Mouse (Mus musculus): Measurements from ENCODE around the gene Hjurp.
A peak's percentile ranks its signal among the peaks of the same experiment; 100 is the strongest.

The Hjurp gene

GRCm38 (mm10) chr1:88260604-88261377 is 16.6 kb downstream of the Hjurp start:
- DNase-seq (ENCODE audit: low spot score): no peak

- DNase-seq (ENCODE audit: low spot score): peak; percentile 72
Observed at GRCm38 (mm10) chr1:88260114-88260513, 17.3 kb downstream of the Hjurp start.

GRCm38 (mm10) chr1:88259643-88260024 is 17.8 kb downstream of the Hjurp start:
- no peak for DNase-seq (ENCODE audit: low spot score)

DNA sequence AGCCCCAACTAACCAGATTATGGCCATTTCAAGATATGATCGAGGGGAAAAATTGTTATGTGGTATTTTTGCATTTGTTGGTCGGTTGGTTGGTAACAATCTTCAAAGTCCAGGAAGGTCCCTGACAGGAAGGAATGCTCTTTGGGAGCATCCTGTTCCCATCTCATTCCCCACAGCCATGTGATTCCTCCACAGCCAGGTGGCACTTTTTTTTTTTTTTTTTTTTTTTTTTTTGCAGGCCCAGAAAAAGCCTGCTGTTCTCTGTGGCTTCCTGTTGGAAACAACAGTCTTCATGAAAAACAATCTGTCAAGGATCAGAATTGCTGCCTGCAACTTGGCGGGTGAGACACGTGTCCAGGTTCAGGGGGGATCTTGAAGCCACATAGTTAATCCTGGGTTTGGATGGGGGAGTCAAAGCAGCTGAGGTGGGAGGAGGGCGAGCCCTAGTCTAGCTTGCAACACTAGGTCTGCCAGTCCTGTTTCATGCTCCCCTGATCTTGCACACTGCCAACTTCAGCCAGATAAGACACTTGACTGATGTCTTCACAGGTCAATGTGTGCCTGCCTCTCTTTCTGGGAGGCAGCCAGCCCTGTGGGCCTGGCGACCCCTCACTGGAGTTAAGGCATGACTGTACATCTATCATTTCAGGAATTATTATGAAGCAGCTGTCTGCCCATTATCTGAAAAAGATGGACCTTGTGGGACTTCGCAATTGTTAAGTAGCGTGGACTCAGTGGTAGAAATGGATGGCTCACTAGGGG is 18.4 kb downstream of the Hjurp start:
- DNase-seq (ENCODE audit: low spot score): peak; percentile 78

DNA sequence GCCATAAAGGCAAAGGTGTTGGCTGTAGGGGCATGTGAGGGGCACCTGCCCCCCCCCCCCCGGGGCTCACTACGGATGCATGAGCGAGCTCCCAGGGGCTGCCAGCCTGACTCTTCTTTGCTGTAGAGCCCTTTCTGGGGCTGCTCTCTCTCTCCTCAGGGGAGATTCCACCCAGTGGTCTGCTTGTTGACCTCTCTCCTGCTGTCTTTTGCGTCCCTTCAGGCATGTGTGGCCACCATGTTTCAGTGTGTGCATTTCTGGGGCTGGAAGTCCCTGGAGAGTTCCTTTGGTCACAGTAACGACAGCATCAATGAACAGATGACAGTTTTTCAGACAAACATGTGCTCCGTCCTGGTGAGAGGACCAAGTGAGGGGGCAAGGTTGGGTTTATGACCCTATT is 19.1 kb downstream of the Hjurp start:
- no peak for DNase-seq (ENCODE audit: low spot score)

DNA sequence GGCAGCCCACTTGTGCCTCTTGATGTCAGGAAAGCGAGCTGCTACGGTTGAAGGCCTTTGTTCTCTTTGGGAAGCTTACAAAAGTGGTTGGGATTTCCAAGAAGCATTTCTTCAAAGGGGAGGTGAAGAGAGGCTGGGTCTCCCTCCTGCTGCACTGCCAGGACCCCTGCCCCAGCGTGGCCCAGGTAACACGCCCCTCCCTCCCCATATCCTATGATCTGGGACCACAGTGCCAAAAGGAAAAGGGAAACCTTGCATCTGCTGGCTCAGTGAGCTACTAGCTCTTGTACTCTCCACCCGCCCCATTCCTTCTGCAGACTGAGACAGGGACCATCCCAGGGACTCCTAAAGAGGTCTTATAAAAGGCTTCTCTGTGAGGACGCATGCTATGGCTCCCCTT is 19.8 kb downstream of the Hjurp start:
- no peak for DNase-seq (ENCODE audit: low spot score)

DNA sequence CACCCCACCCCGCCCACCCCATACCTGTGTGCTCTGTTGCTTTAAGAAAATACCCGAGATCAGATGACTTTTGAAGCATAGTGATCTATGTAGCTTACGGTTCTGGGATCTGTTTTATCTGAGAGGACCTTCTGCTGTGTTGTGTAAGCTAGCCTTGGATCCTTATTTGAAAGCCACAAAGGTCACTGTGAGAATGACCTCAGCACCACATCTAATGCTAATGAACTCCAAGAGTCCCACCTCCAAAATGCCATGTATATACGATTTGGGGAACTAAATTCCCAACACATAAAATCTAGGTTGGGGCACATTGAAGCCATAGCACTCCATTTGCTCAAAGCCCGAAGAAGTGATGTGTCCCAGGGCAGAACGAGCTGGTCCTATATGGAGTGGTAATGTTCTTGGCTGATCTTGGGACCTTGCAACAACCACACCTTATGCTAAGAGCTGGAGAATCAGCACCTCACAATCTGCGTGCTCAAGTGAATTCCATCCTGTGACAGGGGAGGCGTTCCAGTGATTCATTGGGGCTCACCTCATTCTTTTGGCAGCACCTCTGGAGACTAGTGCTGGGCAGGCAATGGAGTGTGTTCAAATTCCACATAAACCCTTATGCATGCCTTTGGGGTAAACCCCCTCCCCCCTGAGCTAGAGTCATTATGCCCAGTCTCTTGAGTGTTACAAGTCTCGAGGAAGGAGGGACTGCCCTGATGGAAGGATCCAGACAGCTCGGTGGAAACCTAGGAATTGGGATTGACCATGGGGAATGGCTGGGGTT is 20.4 kb downstream of the Hjurp start:
- DNase-seq (ENCODE audit: low spot score): no peak

- DNase-seq (ENCODE audit: low spot score): no peak
Observed at GRCm38 (mm10) chr1:88255989-88256754, 21.3 kb downstream of the Hjurp start.

- no peak for DNase-seq (ENCODE audit: low spot score)
Observed at GRCm38 (mm10) chr1:88255466-88255857, 22.0 kb downstream of the Hjurp start.

DNA sequence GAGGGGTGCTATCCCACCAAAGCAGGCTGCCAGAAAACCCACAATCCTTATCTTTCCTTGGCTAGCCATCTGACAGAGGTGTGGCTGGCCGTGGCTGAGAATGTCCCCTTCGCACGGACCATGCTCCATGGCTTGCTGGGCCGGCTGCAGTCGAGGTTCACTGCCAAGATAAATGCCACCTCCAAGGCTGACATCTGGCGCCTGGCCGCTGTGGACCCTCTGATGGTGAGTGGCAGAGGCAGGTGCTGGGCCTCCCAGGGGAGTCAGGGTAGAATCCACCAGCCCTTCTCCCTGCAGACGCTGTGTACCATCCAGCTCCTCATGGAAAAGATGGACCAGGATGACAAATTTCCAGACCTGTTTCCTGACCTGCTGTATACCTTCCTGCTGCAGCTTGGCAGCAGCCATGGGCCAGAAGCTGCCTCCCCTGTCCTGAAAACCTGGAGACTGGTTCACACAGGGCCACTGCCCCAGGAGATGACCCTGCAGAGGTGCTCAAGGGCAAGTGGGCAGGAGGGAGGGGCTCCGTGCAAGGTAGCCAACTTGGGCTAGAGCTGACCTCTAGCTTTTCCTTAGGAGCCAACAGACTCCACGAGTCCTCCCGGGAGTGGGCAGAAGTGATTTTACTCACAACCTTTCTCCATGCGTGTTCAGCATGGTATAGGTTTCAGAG is 22.5 kb downstream of the Hjurp start:
- DNase-seq (ENCODE audit: low spot score): no peak

DNA sequence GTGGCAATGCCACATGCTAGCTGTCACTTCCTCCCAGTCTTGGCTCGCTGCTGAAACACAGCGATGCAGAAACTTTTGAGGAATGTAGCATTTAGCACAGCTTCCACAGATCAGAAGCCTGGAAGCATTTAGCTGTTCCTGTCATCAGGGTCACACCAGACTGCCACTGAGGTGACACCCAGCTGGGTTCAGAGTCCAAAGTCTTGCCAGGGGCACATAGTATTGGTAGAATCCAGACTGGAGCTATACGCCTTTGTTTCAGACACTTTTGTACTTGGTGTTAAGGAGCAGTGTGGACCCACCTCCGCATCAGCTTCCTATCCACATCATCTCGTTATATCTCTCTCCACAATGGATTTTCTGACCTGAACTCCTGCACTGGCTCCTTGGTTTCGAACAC is 23.9 kb downstream of the Hjurp start:
- DNase-seq (ENCODE audit: low spot score): no peak

GRCm38 (mm10) chr1:88253106-88253505 is 24.3 kb downstream of the Hjurp start:
- no peak for DNase-seq (ENCODE audit: low spot score)

DNA sequence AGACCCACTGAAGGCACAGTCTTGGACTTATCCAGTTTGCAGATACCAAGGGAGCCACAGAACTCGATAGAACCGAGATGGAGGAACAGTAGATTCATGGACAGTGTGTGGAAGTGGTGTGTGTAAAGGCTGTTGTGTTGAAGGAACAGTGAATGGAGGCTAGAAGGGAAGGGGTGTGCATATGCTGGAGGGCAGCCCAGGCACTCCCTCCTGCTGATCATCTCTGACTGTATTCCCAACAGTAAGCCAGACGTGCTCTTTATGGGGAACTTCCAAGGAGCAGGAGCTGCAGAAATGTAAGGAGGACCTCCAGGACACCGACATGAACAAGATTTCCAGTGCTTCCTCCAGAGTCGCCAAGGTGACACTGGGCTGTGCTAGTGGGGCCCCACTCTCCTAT is 27.4 kb downstream of the Hjurp start:
- DNase-seq (ENCODE audit: low spot score): no peak

DNA sequence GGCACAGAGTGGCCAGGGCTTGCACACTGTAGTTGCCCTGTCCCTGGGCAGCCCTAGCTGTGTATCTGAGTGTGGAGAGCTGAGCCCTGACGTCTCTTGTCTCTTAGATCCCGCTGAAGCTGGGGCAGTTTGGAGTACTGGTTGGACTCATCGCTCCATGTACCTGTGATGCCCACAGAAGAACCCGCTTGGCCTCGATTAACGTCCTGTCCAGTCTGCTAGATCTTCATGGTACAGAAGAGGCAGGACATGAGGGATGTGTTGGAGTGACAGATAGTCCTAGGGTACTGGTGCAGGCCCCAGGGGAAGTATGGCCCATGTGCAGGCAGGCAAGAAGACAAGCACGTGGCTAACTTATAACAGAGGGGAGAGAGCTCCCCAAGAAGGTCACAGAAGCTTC is 27.8 kb downstream of the Hjurp start:
- DNase-seq (ENCODE audit: low spot score): no peak

DNA sequence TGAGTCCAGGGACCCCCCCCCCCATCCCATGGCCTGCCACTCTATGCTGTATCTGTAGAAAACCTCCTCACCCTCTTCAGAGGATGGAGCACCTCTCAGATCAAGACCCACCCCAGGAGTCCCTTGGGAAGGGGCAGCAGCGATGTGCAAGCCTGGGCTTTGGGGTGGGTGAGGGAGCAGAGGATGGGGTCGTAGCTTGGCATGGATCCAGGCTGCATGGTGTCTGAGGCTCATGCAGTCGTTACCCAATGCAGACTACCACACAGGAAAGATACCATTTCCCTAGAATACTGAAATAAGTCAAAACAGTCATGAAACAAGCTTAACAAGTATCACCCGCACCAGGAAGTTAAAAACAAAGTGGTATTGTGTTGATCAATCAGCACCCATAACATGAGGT is 28.8 kb downstream of the Hjurp start:
- DNase-seq (ENCODE audit: low spot score): no peak

DNA sequence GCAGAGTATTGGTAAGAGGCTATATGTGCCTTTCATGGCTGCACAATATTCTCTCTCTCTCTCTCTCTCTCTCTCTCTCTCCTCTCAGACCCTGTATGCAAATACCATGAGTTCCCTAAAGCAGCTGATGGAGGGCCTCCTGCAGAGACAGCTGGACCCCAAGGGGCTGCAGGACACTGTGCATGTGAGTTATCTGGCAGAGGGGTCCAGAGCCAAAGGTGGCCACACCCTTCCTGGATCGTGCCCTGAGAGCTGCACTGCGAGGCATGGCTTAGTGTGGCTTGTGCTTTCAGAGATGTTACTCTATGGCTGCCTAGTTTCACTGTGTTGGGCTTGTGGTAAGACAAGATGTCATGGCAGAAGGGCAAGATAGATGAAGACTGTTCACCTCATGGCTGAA is 29.8 kb downstream of the Hjurp start:
- no peak for DNase-seq (ENCODE audit: low spot score)

DNA sequence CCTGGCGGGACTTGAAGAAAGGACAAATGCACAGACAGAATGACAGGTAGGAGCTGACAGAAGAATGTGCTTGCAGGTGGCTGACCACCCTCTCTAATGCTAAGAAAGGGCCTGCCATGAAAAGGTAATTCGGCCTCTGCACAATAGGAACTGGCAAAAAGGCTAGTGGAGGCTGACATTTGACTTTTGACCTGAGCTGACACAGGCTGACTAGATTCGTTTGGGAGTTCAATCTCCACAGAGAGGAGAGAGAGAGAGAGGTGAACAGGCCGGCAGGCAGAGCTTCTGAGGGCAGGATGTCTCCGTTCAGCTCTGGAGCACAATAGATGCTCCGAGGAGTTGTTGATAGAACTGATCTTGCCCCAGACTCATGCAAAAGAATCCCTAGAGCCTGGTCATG is 31.0 kb downstream of the Hjurp start:
- no peak for DNase-seq (ENCODE audit: low spot score)

GRCm38 (mm10) chr1:88245881-88246280 is 31.6 kb downstream of the Hjurp start:
- no peak for DNase-seq (ENCODE audit: low spot score)

DNA sequence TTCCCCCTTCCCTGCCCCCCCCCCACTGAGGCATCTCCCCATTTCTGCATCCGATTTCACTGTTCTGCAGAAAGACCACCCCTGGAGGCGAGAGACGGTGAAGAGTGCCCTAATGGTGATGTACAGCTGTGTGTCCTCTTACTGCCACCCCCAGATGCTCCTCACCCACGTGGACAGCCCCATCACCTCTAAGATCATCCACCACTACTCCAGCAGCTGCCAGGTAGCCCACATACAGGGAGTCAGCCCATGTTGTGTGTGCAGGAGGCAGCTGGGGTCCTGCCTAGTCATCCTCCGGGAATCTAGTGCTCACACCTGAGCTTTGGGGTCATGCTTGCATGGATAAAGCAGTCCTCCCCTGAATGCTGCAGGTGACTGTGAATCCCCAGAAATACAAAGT is 33.6 kb downstream of the Hjurp start:
- no peak for DNase-seq (ENCODE audit: low spot score)

GRCm38 (mm10) chr1:88240579-88240978 is 36.9 kb downstream of the Hjurp start:
- no peak for DNase-seq (ENCODE audit: low spot score)

DNA sequence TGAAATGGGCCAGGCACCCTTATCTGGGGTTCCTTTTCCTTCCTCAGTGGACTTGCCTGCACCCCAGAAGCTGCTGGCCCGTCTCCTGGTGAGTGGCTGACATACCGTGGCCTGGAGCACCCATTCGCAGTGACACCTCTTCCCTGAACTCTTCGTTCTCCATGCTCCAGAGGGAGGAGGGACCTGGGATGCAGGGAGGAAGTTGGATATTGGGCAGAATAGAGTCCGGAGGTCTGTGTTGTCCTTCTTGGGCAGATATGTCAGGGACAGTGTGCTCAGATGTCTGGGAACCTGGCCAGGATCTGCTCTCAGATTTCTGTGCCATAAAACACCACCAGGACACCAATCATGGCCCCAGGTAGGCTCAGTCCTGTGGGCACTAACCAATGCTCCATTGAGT is 37.4 kb downstream of the Hjurp start:
- no peak for DNase-seq (ENCODE audit: low spot score)

GRCm38 (mm10) chr1:88238771-88239170 is 38.7 kb downstream of the Hjurp start:
- DNase-seq (ENCODE audit: low spot score): no peak

Measured in urinary bladder, postnatal 14 days (tissue).